Comparison of ENCODE assay signal across 9 mouse cellular contexts in the genomic region with DNA sequence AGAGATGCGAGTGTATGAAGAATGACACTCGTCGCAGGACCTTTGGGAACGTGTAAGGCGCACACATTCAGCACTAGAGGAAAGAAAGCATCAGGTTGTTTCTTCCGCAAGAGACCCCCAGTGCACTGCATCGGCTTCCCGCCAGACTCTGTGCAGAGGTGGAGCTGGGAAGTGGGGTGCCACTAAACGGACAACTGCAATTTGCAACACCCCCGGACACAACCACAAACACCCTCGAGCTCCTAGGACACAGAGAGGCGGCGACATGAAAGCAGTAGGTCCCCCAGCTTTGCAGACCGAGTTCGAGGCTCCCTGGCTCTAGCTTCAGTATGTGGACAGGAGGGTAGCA. TPM values are rescaled to one million over a fixed set of nuclear protein-coding genes. Genes with fewer than 3 reads are reported as not detected.
DNase-seq lines count a peak whose midpoint lies in the region; ATAC-seq and TF ChIP-seq lines count a peak whose summit lies in the region.
"Had no signal": no experiment of that assay in that cellular context is flagged by ENCODE, and none has a peak within 500 bp of the region (broad histone marks: within the 10 kb centered on the region; RNA-seq: fewer than 3 reads in every experiment).

No protein-coding gene starts in this region.

- 5% methylated on average over 15 of the region's 15 CpGs for WGBS in forebrain, postnatal 0 days
- WGBS in liver, embryonic 15.5 days (ENCODE audit: insufficient replicate concordance) = 10% methylated on average over 14 of the region's 15 CpGs

- no peak overlapping the region; the same call in 1 of the 2 replicates for H3K9ac ChIP-seq in CH12.LX (ENCODE audit: insufficient read depth, low read depth)
- no peak overlapping the region for H3K9ac ChIP-seq in forebrain, postnatal 0 days
- H3K9ac ChIP-seq in liver, embryonic 15.5 days = no peak overlapping the region

- H3K4me1 ChIP-seq in CH12.LX (ENCODE audit: control insufficient read depth in 1 of 2, insufficient read depth in 2 of 2) = peaks cover 37 to 83% of the 10 kb centered on the region in 2 experiments
- H3K4me1 ChIP-seq in forebrain, postnatal 0 days (ENCODE audit: insufficient read depth) = no peaks in the 10 kb centered on the region
- H3K4me1 ChIP-seq in liver, embryonic 15.5 days (replicated peaks) = peaks cover 20% of the 10 kb centered on the region

- TF ChIP-seq POLR2A in CH12.LX (IDR thresholded peaks at IDR 0.05; ENCODE audit: low read depth, low read length) = no peak

- intact Hi-C loops in gastrocnemius, adult 2 months (cut with DNase I) = no loop called here

- in situ Hi-C loops in CH12.LX (cut with MboI; ENCODE audit: low pct_ligation_motif_present, low pct_unique_long_range_greater_than_20kb, low sequenced_read_pairs) = no loop called here

- H3K27me3 ChIP-seq in CH12.LX (replicated peaks) = no peaks in the 10 kb centered on the region
- peaks cover 32% of the 10 kb centered on the region for H3K27me3 ChIP-seq in forebrain, postnatal 0 days (ENCODE audit: insufficient read depth, low read length)
- H3K27me3 ChIP-seq in liver, embryonic 15.5 days = peaks cover 48% of the 10 kb centered on the region

- TF ChIP-seq EP300 in CH12.LX (IDR thresholded peaks at IDR 0.05; ENCODE audit: low read length) = no peak

- no peak for DNase-seq in gastrocnemius, adult 2 months
- DNase-seq in gastrocnemius, postnatal 25 days = no peak
- DNase-seq in CH12.LX (ENCODE audit: extremely low read depth) = no peak
- no peak for DNase-seq in forebrain, postnatal 0 days
- DNase-seq in cerebellum, adult 9-11 months = no peak
- no peak for DNase-seq in adipocyte (ENCODE audit: low spot score)
- DNase-seq in adrenal gland, adult 18-20 months (ENCODE audit: low spot score in 2 of 2) = no peak
- DNase-seq: right cerebral cortex, postnatal 14 days had no signal

- ATAC-seq in forebrain, postnatal 0 days = no peak
- ATAC-seq in liver, embryonic 15.5 days (ENCODE audit: insufficient read depth) = no peak

- H3K36me3 ChIP-seq in CH12.LX (replicated peaks in 1 of 2; ENCODE audit: control insufficient read depth in 1 of 2, insufficient read depth in 1 of 2, low read length in 1 of 2) = peaks cover 8 to 15% of the 10 kb centered on the region in 2 experiments
- H3K36me3 ChIP-seq in forebrain, postnatal 0 days (ENCODE audit: insufficient read depth) = no peaks in the 10 kb centered on the region
- H3K36me3 ChIP-seq in liver, embryonic 15.5 days (replicated peaks) = no peaks in the 10 kb centered on the region

- dilution Hi-C loops in CH12.LX (cut with MboI; ENCODE audit: extremely low pct_ligation_motif_present, extremely low pct_unique_long_range_greater_than_20kb, low sequenced_read_pairs) = no loop called here

- no peak for TF ChIP-seq CTCF in gastrocnemius, adult 2 months (IDR thresholded peaks at IDR 0.05)
- no peak for TF ChIP-seq CTCF in CH12.LX (conservative IDR thresholded peaks at IDR 0.05 in 1 of 2, IDR thresholded peaks at IDR 0.05 in 1 of 2; ENCODE audit: low read depth in 2 of 2, low read length in 2 of 2)
- TF ChIP-seq CTCF in forebrain, postnatal 0 days (IDR thresholded peaks at IDR 0.05; ENCODE audit: low read depth) = no peak

- H3K4me2 ChIP-seq in CH12.LX (ENCODE audit: insufficient read depth, low read depth, poor library complexity, severe bottlenecking) = peak overlapping the region; percentile 41
- peak overlapping the region; percentile 32; the same call in 1 of the 2 replicates for H3K4me2 ChIP-seq in forebrain, postnatal 0 days (ENCODE audit: low read depth)
- H3K4me2 ChIP-seq in liver, embryonic 15.5 days = peak overlapping the region; percentile 73

- H3K9me3 ChIP-seq in CH12.LX (replicated peaks; ENCODE audit: low read length) = no peaks in the 10 kb centered on the region
- H3K9me3 ChIP-seq in forebrain, postnatal 0 days (ENCODE audit: low read length) = no peaks in the 10 kb centered on the region
- H3K9me3 ChIP-seq in liver, embryonic 15.5 days (replicated peaks) = no peaks in the 10 kb centered on the region

- peaks cover 34% of the 10 kb centered on the region for H3K79me2 ChIP-seq in CH12.LX (replicated peaks; ENCODE audit: control insufficient read depth, extremely low read depth, insufficient read depth, poor library complexity, severe bottlenecking)

- peak overlapping the region; percentile 72 for H3K4me3 ChIP-seq in gastrocnemius, adult 2 months
- H3K4me3 ChIP-seq in CH12.LX (replicated peaks in 1 of 3; ENCODE audit: low read depth in 2 of 3, low read length in 2 of 3, poor library complexity in 1 of 3) = peak overlapping the region; percentile 38 to 80 (median 75)
- peak overlapping the region; percentile 17 for H3K4me3 ChIP-seq in forebrain, postnatal 0 days (ENCODE audit: low read depth, low read length)
- H3K4me3 ChIP-seq in liver, embryonic 15.5 days (replicated peaks) = peak overlapping the region; percentile 53

- TF ChIP-seq RAD21 in CH12.LX (IDR thresholded peaks at IDR 0.05; ENCODE audit: low read depth, low read length) = no peak

- peak overlapping the region; percentile 65; the same call in 1 of the 2 replicates for H3K27ac ChIP-seq in gastrocnemius, adult 2 months
- H3K27ac ChIP-seq in CH12.LX (ENCODE audit: insufficient read depth, low read depth) = no peak overlapping the region
- H3K27ac ChIP-seq in forebrain, postnatal 0 days (ENCODE audit: low read depth, low read length) = no peak overlapping the region
- no peak overlapping the region for H3K27ac ChIP-seq in liver, embryonic 15.5 days (replicated peaks)

TF ChIP-seq in CH12.LX, 34 proteins besides CTCF, POLR2A, EP300 and RAD21:
- TF ChIP-seq ELF1 (IDR thresholded peaks at IDR 0.05; ENCODE audit: low read depth, low read length) = no peak
- TF ChIP-seq BHLHE40 (IDR thresholded peaks at IDR 0.05; ENCODE audit: low read depth, low read length) = no peak
- TF ChIP-seq TBP (conservative IDR thresholded peaks at IDR 0.05; ENCODE audit: low read depth, low read length) = no peak
- TF ChIP-seq KAT2A (IDR thresholded peaks at IDR 0.05; ENCODE audit: insufficient replicate concordance, low read length) = no peak
- no peak for TF ChIP-seq USF2 (conservative IDR thresholded peaks at IDR 0.05; ENCODE audit: low read depth, low read length)
- TF ChIP-seq NELFE (IDR thresholded peaks at IDR 0.05; ENCODE audit: low read depth, low read length) = no peak
- no peak for TF ChIP-seq HCFC1 (IDR thresholded peaks at IDR 0.05; ENCODE audit: low read depth, low read length)
- no peak for TF ChIP-seq USF1 (IDR thresholded peaks at IDR 0.05; ENCODE audit: low read depth, low read length)
- TF ChIP-seq E2F4 (IDR thresholded peaks at IDR 0.05; ENCODE audit: insufficient replicate concordance, low read depth, low read length) = no peak
- TF ChIP-seq JUND (conservative IDR thresholded peaks at IDR 0.05; ENCODE audit: low read depth, low read length) = no peak
- TF ChIP-seq CHD2 (IDR thresholded peaks at IDR 0.05; ENCODE audit: low read length) = no peak
- TF ChIP-seq SMC3 (IDR thresholded peaks at IDR 0.05; ENCODE audit: low read depth, low read length) = no peak
- no peak for TF ChIP-seq SIN3A (IDR thresholded peaks at IDR 0.05; ENCODE audit: low read length)
- TF ChIP-seq CHD1 (IDR thresholded peaks at IDR 0.05; ENCODE audit: low read depth, low read length) = no peak
- TF ChIP-seq GABPA (IDR thresholded peaks at IDR 0.05; ENCODE audit: insufficient replicate concordance, low read depth, low read length) = no peak
TF ChIP-seq in CH12.LX: peak in this region for 0.

RNA-seq across cellular contexts. Expression of a gene that starts 0.3 kb away (rescaled TPM):
- total RNA-seq in gastrocnemius, adult 2 months (2021) = 1 to 10 TPM; 5.1 to 6.2 TPM
- total RNA-seq in gastrocnemius, postnatal 25 days (2021) = 10 to 100 TPM in 1 of 2 experiments, 1 to 10 TPM in 1; 7.2 to 12.9 TPM
- total RNA-seq in CH12.LX (2012; rRNA removed) (136 and 218 TPM in 2 replicates), CH12.LX (2014; rRNA removed) (44.1 and 61.4 TPM in 2 replicates)
- polyA plus RNA-seq in CH12.LX (2012; ENCODE audit: insufficient read length, low read depth) = 255 and 279 TPM in 2 replicates
- total RNA-seq in forebrain, postnatal 0 days (2014; rRNA removed) = 1.5 and 1.6 TPM in 2 replicates
- 1.7 and 2.4 TPM in 2 replicates for polyA plus RNA-seq in forebrain, postnatal 0 days (2015; fragmentation: Nextera tagmentation; extraction: Ambion mirVana)
- 10.6 and 12.8 TPM in 2 replicates for polyA plus RNA-seq in liver, embryonic 15.5 days (2015; fragmentation: Nextera tagmentation; extraction: Ambion mirVana)
- 10 to 100 TPM in 1 of 2 experiments, 1 to 10 TPM in 1; 8.6 to 10.2 TPM for total RNA-seq in adrenal gland, adult 18-20 months (2021)

RNA-seq across cellular contexts. Expression of a gene that starts 38.2 kb away (rescaled TPM):
- total RNA-seq in gastrocnemius, adult 2 months (2021) = under 1 TPM; 0.15 to 0.56 TPM
- total RNA-seq in gastrocnemius, postnatal 25 days (2021) = 1 to 10 TPM in 1 of 2 experiments, under 1 TPM in 1; 0.31 to 1.6 TPM
- total RNA-seq in CH12.LX (2012; rRNA removed) (12.3 and 21.5 TPM in 2 replicates), CH12.LX (2014; rRNA removed) (15.9 and 18.9 TPM in 2 replicates)
- polyA plus RNA-seq in CH12.LX (2012; ENCODE audit: insufficient read length, low read depth) = 22.8 and 23.3 TPM in 2 replicates
- 0.08 and 2.0 TPM in 2 replicates for total RNA-seq in forebrain, postnatal 0 days (2014; rRNA removed)
- 0.19 and 0.25 TPM in 2 replicates for polyA plus RNA-seq in forebrain, postnatal 0 days (2015; fragmentation: Nextera tagmentation; extraction: Ambion mirVana)
- 6.6 and 7.5 TPM in 2 replicates for polyA plus RNA-seq in liver, embryonic 15.5 days (2015; fragmentation: Nextera tagmentation; extraction: Ambion mirVana)
- total RNA-seq in adrenal gland, adult 18-20 months (2021) = under 1 TPM; 0.56 to 0.83 TPM

RNA-seq across cellular contexts. Expression of a gene that starts 58.1 kb away (rescaled TPM):
- total RNA-seq in gastrocnemius, adult 2 months (2021) = under 1 TPM; 0.43 to 0.89 TPM
- total RNA-seq in gastrocnemius, postnatal 25 days (2021) = 1 to 10 TPM in 1 of 2 experiments, under 1 TPM in 1; 1.00 to 1.2 TPM
- total RNA-seq in CH12.LX (2012; rRNA removed) (8.2 and 9.1 TPM in 2 replicates), CH12.LX (2014; rRNA removed) (5.1 and 6.8 TPM in 2 replicates)
- 5.0 and 5.4 TPM in 2 replicates for polyA plus RNA-seq in CH12.LX (2012; ENCODE audit: insufficient read length, low read depth)
- total RNA-seq in forebrain, postnatal 0 days (2014; rRNA removed) = 24.2 and 26.3 TPM in 2 replicates
- polyA plus RNA-seq in forebrain, postnatal 0 days (2015; fragmentation: Nextera tagmentation; extraction: Ambion mirVana) = 22.9 and 25.1 TPM in 2 replicates
- 0.73 and 0.81 TPM in 2 replicates for polyA plus RNA-seq in liver, embryonic 15.5 days (2015; fragmentation: Nextera tagmentation; extraction: Ambion mirVana)
- total RNA-seq in adrenal gland, adult 18-20 months (2021) = 1 to 10 TPM; 2.5 to 4.5 TPM

Comparison
In these comparisons a context has a peak if more than half of its experiments do, and no peak if none do; other contexts are left out.
1. H3K4me3 ChIP-seq: peak in every context shown above with its lines; median percentile 75 in CH12.LX; 72 in gastrocnemius, adult 2 months; 53 in liver, embryonic 15.5 days; 17 in forebrain, postnatal 0 days.